Mouse (Mus musculus): Measurements from ENCODE around the gene Noxred1.

Noxred1 gene

DNA sequence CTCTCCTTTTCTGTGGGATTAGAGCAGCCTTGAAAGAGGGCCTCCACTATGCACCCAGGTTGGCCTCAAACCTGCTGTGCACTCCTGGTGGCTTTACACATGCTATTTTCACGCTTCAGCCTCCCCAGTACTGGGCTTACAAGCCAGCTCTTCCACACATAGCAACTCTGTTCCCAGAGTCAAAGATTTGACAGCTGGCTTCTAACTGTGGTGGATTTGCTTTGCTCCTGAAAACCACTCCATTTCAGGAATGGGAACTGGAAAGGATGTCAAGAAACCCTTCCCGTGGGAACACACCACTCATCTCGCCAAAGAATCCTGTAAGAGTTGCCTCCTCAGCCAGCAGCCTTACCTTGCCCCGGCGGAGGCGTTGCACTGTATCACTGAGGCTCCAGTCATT is 15.3 kb upstream of the Noxred1 start:
- TF ChIP-seq CTCF (conservative IDR thresholded peaks at IDR 0.05; ENCODE audit: low read length) (no peak), NANOG (IDR thresholded peaks at IDR 0.05; ENCODE audit: borderline replicate concordance, low read length) (no peak), POU5F1 (IDR thresholded peaks at IDR 0.05; ENCODE audit: borderline replicate concordance, low read length) (no peak)

DNA sequence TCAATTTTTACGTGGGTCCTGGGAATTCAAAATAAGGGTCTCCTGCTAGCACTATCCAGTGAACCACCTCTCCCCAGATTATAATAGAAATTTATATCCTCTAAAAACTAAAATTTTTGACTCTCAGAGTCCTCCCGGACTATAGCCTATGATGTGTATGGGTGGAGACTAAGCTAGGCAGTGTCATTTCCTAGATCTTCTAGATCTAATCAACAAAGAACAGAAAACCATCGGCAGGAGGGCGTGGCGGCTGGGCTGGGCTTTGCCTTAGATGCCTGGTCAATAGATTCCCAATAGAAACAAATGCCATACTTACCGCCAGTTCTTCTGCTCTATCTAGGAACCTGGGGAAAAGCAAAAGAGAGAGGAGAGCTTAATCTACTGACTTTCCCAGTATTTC is 11.6 kb upstream of the Noxred1 start:
- Histone ChIP-seq H3K4me1 (replicated peaks; ENCODE audit: low read depth, low read length) (peaks cover 8% of the 10 kb centered on the region), H3K27me3 (ENCODE audit: insufficient read depth, low read length) (no peaks in the 10 kb centered on the region), H3K9me3 (ENCODE audit: low read length) (no peaks in the 10 kb centered on the region), H3K36me3 (ENCODE audit: insufficient read depth, low read length) (peaks cover 85% of the 10 kb centered on the region), H3K4me3 (replicated peaks; ENCODE audit: low read length) (no peak overlapping the region)
- TF ChIP-seq POU5F1 (IDR thresholded peaks at IDR 0.05; ENCODE audit: borderline replicate concordance, low read length), result no peak
- TF ChIP-seq CTCF (conservative IDR thresholded peaks at IDR 0.05; ENCODE audit: low read length), result no peak
- no peak for TF ChIP-seq NANOG (IDR thresholded peaks at IDR 0.05; ENCODE audit: borderline replicate concordance, low read length)

More for the DNA sequence above, 15.3 kb upstream of the Noxred1 start:
- no peaks in the 10 kb centered on the region for H3K9me3 ChIP-seq (ENCODE audit: low read length)
- peaks cover 15% of the 10 kb centered on the region for H3K4me1 ChIP-seq (replicated peaks; ENCODE audit: low read depth, low read length)
- H3K27me3 ChIP-seq (ENCODE audit: insufficient read depth, low read length), result no peaks in the 10 kb centered on the region
- H3K4me3 ChIP-seq (replicated peaks; ENCODE audit: low read length), result no peak overlapping the region
- peaks cover 92% of the 10 kb centered on the region for H3K36me3 ChIP-seq (ENCODE audit: insufficient read depth, low read length)

DNA sequence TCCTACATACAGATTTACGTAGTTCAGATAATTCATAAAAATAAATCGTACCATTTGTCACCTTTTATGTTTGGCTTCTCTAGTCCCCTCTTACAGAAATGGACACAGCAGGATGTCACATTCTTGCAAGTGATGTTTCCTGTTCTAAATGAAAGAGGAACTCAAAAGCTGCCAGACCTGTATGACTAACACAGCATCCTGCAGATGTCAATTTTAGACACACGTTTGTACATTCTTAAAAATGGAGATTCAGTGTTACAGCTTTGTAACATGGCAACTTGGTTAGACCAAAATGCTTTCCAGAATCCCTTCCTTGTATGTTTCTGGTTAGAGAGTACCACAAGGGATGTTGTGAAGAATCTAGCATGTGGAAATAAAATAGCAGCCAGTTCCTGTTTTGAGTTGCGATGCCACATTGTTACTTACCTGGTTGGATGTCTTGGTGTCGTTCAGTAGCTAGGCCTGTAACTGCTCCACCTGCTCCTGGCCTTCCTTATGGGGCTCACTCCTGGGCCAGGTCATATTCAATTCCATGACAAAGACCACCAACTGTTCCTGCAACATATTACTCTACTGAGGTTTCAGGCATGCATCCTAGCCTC is 1.5 kb downstream of the Noxred1 start:
- Histone ChIP-seq H3K9me3 (ENCODE audit: low read length) (peaks cover 8% of the 10 kb centered on the region; the same call in 1 of the 2 replicates), H3K4me1 (replicated peaks; ENCODE audit: low read depth, low read length) (no peaks in the 10 kb centered on the region), H3K4me3 (replicated peaks; ENCODE audit: low read length) (no peak overlapping the region), H3K36me3 (ENCODE audit: insufficient read depth, low read length) (peaks cover 38% of the 10 kb centered on the region), H3K27me3 (ENCODE audit: insufficient read depth, low read length) (no peaks in the 10 kb centered on the region)
- TF ChIP-seq POU5F1 (IDR thresholded peaks at IDR 0.05; ENCODE audit: borderline replicate concordance, low read length) (no peak), CTCF (conservative IDR thresholded peaks at IDR 0.05; ENCODE audit: low read length) (no peak), NANOG (IDR thresholded peaks at IDR 0.05; ENCODE audit: borderline replicate concordance, low read length) (no peak)

DNA sequence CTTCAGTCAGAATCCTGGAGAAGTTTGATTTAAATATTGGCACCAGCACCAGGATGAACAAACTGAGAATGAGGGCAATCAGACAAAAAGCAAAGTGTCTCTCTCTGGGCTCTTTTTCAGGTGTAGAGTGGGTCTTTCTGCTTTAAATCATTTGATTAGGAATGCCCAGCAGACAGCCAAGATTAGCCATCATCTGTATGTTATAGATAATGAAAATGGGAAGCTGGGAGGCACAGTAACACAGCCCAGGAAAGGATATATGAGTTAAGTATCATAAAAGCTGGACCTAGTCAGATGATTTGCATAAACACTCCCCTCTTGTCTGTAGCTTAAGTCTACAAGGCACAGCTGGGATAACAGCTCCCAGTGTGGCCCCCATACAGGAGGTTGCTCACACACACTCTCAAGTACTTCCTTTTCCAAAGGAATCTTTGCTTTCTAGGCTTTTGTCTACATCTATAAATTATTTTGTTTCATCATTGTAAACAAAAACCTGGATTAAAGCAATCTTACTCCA is 8.1 kb downstream of the Noxred1 start:
- Histone ChIP-seq H3K4me3 (replicated peaks; ENCODE audit: low read length) (no peak overlapping the region), H3K4me1 (replicated peaks; ENCODE audit: low read depth, low read length) (peaks cover 15% of the 10 kb centered on the region), H3K9me3 (ENCODE audit: low read length) (peaks cover 4% of the 10 kb centered on the region; the same call in 1 of the 2 replicates), H3K36me3 (ENCODE audit: insufficient read depth, low read length) (no peaks in the 10 kb centered on the region), H3K27me3 (ENCODE audit: insufficient read depth, low read length) (no peaks in the 10 kb centered on the region)
- TF ChIP-seq CTCF (conservative IDR thresholded peaks at IDR 0.05; ENCODE audit: low read length) (no peak), POU5F1 (IDR thresholded peaks at IDR 0.05; ENCODE audit: borderline replicate concordance, low read length) (no peak), NANOG (IDR thresholded peaks at IDR 0.05; ENCODE audit: borderline replicate concordance, low read length) (no peak)

DNA sequence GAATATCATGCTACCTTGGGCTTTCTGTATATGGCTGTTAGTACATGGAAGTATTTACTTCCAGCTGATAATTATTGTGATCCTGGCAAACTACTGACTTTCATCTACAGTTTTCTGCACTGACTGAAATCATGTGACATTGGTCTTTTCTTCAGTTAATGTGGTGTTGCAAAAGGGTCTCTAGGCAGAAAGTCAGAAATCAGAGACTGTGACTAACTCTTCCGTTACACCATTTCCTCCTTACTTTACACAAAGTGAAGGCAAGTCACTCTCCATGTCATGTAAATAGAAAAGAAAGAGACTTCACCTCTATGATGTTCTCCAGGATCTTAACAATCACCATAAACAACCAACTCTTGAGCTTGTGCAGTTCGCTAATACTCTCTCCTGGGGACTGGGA is 8.9 kb downstream of the Noxred1 start:
- peaks cover 4% of the 10 kb centered on the region; the same call in 1 of the 2 replicates for H3K9me3 ChIP-seq (ENCODE audit: low read length)
- no peaks in the 10 kb centered on the region for H3K27me3 ChIP-seq (ENCODE audit: insufficient read depth, low read length)
- no peak overlapping the region for H3K4me3 ChIP-seq (replicated peaks; ENCODE audit: low read length)
- H3K4me1 ChIP-seq (replicated peaks; ENCODE audit: low read depth, low read length), result peaks cover 22% of the 10 kb centered on the region
- no peaks in the 10 kb centered on the region for H3K36me3 ChIP-seq (ENCODE audit: insufficient read depth, low read length)
- TF ChIP-seq CTCF (conservative IDR thresholded peaks at IDR 0.05; ENCODE audit: low read length) (no peak), NANOG (IDR thresholded peaks at IDR 0.05; ENCODE audit: borderline replicate concordance, low read length) (no peak), POU5F1 (IDR thresholded peaks at IDR 0.05; ENCODE audit: borderline replicate concordance, low read length) (no peak)

DNA sequence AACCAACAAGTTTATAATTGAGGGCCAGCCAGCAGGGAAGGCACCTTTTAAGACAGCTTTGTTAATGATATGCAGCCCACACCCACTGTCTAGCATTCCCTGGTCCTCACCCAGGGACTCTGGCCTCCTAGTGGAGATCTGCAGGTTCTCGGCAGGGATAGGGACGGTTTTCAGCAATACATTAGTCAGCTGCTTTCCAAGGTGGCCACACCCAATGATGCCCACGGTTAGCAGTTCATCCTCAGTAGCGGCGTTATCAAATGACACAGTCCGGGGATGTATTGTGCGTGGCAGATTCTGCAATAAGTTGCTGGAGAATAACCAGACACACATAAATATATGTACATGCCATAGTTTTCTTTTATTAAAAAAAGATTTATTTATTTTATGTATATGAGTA is 11.7 kb downstream of the Noxred1 start:
- no peaks in the 10 kb centered on the region for H3K9me3 ChIP-seq (ENCODE audit: low read length)
- H3K27me3 ChIP-seq (ENCODE audit: insufficient read depth, low read length), result no peaks in the 10 kb centered on the region
- no peak overlapping the region for H3K4me3 ChIP-seq (replicated peaks; ENCODE audit: low read length)
- TF ChIP-seq CTCF (conservative IDR thresholded peaks at IDR 0.05; ENCODE audit: low read length), result peak; percentile 17; the same call in 1 of the 2 replicates
- no peak for TF ChIP-seq POU5F1 (IDR thresholded peaks at IDR 0.05; ENCODE audit: borderline replicate concordance, low read length)
- H3K4me1 ChIP-seq (replicated peaks; ENCODE audit: low read depth, low read length), result peaks cover 29% of the 10 kb centered on the region
- H3K36me3 ChIP-seq (ENCODE audit: insufficient read depth, low read length), result peaks cover 13% of the 10 kb centered on the region

DNA sequence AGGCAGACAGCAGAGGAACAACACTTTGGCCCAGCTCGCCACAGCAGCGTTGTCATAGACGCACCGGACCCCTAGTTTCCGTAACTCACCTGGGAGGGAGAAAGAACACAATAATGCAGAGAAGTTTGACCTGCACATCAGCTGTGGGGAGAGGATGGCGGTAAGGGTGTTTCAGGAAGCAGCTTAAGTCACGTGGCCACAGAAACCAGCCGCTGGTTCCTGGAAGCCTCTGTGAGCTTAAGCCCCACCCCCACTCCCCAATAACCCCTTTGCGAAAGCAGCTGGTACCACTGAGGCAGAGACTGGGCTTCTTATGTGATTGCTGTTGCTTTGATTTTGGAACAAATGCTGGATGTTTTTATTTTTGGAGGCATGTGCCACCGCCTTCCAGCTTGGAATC is 13.6 kb downstream of the Noxred1 start:
- no peak for TF ChIP-seq NANOG (IDR thresholded peaks at IDR 0.05; ENCODE audit: borderline replicate concordance, low read length)
- TF ChIP-seq POU5F1 (IDR thresholded peaks at IDR 0.05; ENCODE audit: borderline replicate concordance, low read length), result no peak
- TF ChIP-seq CTCF (conservative IDR thresholded peaks at IDR 0.05; ENCODE audit: low read length), result no peak
- peaks cover 25% of the 10 kb centered on the region for H3K36me3 ChIP-seq (ENCODE audit: insufficient read depth, low read length)
- H3K9me3 ChIP-seq (ENCODE audit: low read length), result no peaks in the 10 kb centered on the region
- peaks cover 29% of the 10 kb centered on the region for H3K4me1 ChIP-seq (replicated peaks; ENCODE audit: low read depth, low read length)
- H3K4me3 ChIP-seq (replicated peaks; ENCODE audit: low read length), result peak overlapping the region; percentile 82
- H3K27me3 ChIP-seq (ENCODE audit: insufficient read depth, low read length), result no peaks in the 10 kb centered on the region

DNA sequence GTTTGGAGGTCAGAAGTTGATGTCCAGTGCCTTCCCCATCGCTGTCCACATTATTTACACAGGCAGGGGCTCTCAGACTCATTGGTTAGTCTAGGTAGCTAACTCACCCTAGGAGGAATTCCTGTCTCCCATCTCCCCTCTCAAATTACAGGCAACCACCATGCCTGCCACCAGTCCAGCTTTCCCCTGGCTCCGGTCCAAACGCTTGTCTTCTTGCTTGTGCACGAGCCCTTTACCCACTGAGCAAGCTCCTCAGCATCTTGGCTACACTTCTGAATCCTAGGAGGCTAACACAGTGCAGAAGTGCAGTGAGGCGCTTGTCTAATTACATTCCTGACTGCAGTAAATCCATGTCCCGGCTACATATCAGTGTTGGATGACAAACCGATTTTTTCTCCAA is 19.2 kb downstream of the Noxred1 start:
- peaks cover 5% of the 10 kb centered on the region for H3K4me1 ChIP-seq (replicated peaks; ENCODE audit: low read depth, low read length)
- no peak for TF ChIP-seq POU5F1 (IDR thresholded peaks at IDR 0.05; ENCODE audit: borderline replicate concordance, low read length)
- TF ChIP-seq NANOG (IDR thresholded peaks at IDR 0.05; ENCODE audit: borderline replicate concordance, low read length), result no peak
- no peak for TF ChIP-seq CTCF (conservative IDR thresholded peaks at IDR 0.05; ENCODE audit: low read length)
- no peaks in the 10 kb centered on the region for H3K27me3 ChIP-seq (ENCODE audit: insufficient read depth, low read length)
- H3K4me3 ChIP-seq (replicated peaks; ENCODE audit: low read length), result no peak overlapping the region
- H3K9me3 ChIP-seq (ENCODE audit: low read length), result no peaks in the 10 kb centered on the region
- peaks cover 25% of the 10 kb centered on the region for H3K36me3 ChIP-seq (ENCODE audit: insufficient read depth, low read length)

DNA sequence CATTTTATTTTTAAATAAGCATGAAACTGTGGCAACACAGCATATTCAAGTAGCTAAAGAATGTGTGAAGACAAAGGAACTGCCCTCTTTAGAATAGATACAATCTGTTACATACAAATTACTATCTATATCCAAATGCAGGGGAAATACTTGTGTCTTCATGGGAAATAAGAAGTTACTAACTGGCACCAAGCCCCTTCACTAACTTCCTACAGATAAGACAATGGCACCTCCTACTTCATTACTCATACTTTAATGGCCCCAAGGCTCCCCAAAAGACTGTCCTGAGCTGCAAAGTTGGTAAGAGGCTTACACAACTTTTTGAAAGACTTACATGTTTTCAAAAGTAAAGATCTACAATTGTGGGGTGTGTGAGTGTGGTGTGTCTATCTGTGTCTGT is 20.9 kb downstream of the Noxred1 start:
- no peak for TF ChIP-seq CTCF (conservative IDR thresholded peaks at IDR 0.05; ENCODE audit: low read length)
- TF ChIP-seq NANOG (IDR thresholded peaks at IDR 0.05; ENCODE audit: borderline replicate concordance, low read length), result no peak
- no peak for TF ChIP-seq POU5F1 (IDR thresholded peaks at IDR 0.05; ENCODE audit: borderline replicate concordance, low read length)
- Histone ChIP-seq H3K9me3 (ENCODE audit: low read length) (no peaks in the 10 kb centered on the region), H3K4me3 (replicated peaks; ENCODE audit: low read length) (no peak overlapping the region), H3K4me1 (replicated peaks; ENCODE audit: low read depth, low read length) (no peaks in the 10 kb centered on the region), H3K27me3 (ENCODE audit: insufficient read depth, low read length) (no peaks in the 10 kb centered on the region), H3K36me3 (ENCODE audit: insufficient read depth, low read length) (peaks cover 18% of the 10 kb centered on the region)

Measured in E14TG2a.4 (cell line).